Mouse (Mus musculus) C2C12 (cell line): ENCODE measurements around the gene Smg8. TPM values are rescaled to one million over a fixed set of nuclear protein-coding genes. Genes with fewer than 3 reads are reported as not detected.

Source experiments
- H3K27me3 ChIP-seq: one replicate; pipeline ENCODE4 v1.6.1; 2011; ENCODE audit not compliant: control insufficient read depth, insufficient read depth, insufficient read length
- H3K36me3 ChIP-seq: one replicate; pipeline ENCODE4 v1.6.1; 2011; ENCODE audit not compliant: control insufficient read depth, insufficient read depth
- H3K4me3 ChIP-seq: one replicate; pipeline ENCODE4 v1.5.1; 2011; ENCODE audit warnings: mild to moderate bottlenecking, control low read depth; ENCODE audit not compliant: poor library complexity, insufficient read depth, severe bottlenecking
- H3K79me2 ChIP-seq: one replicate; pipeline ENCODE4 v1.6.1; 2011; ENCODE audit not compliant: control insufficient read depth, insufficient read depth
- H3K79me3 ChIP-seq: one replicate; pipeline ENCODE4 v1.6.1; 2011; ENCODE audit warnings: low read depth, control low read depth
- H3ac ChIP-seq: one replicate; pipeline ENCODE3; 2011; ENCODE audit warnings: low read depth; ENCODE audit not compliant: control insufficient read depth, insufficient read length
- CEBPB ChIP-seq: IDR thresholded peaks from one replicate; pipeline ENCODE4 v1.6.1; 2011; ENCODE audit warnings: low read depth, mild to moderate bottlenecking, control low read depth, moderate library complexity
- CTCF ChIP-seq: IDR thresholded peaks from one replicate; pipeline ENCODE4 v1.5.1; 2011; ENCODE audit not compliant: control insufficient read depth, insufficient read depth, insufficient read length
- FOSL1 ChIP-seq: IDR thresholded peaks from one replicate; pipeline ENCODE4 v1.8.0; 2011; ENCODE audit warnings: mild to moderate bottlenecking, low read length; ENCODE audit not compliant: poor library complexity, insufficient read depth, severe bottlenecking
- MAX ChIP-seq: IDR thresholded peaks from one replicate; pipeline ENCODE4 v1.6.1; 2011; ENCODE audit warnings: mild to moderate bottlenecking, control low read depth
- MYOD1 ChIP-seq: IDR thresholded peaks from one replicate; pipeline ENCODE4 v1.6.1; 2011; ENCODE audit warnings: low read depth; ENCODE audit not compliant: control insufficient read depth, insufficient read length
- MYOG ChIP-seq: IDR thresholded peaks from one replicate; pipeline ENCODE4 v1.6.1; 2011; ENCODE audit not compliant: control insufficient read depth, insufficient read length; ENCODE audit errors: extremely low read depth
- USF1 ChIP-seq: IDR thresholded peaks from one replicate; pipeline ENCODE4 v1.6.1; 2011; ENCODE audit warnings: low read depth, mild to moderate bottlenecking, control low read depth, moderate library complexity
- microRNA-seq: library from miRNA; unstranded; fragments of <30 nt; microRNA quantifications from one replicate; pipeline ENCODE4, GENCODE M21; 2019; ENCODE audit warnings: borderline microRNAs expressed
- polyA plus RNA-seq: library from polyadenylated mRNA; unstranded; fragments of >200 nt; fragmentation: generic; extraction: Trizol; gene quantifications from one replicate; pipeline ENCODE4 v1.2.1, GENCODE M21; 2012; ENCODE audit warnings: missing spikeins

The Smg8 gene
- polyA plus RNA-seq, 1 experiment, result 14.4 TPM

DNA sequence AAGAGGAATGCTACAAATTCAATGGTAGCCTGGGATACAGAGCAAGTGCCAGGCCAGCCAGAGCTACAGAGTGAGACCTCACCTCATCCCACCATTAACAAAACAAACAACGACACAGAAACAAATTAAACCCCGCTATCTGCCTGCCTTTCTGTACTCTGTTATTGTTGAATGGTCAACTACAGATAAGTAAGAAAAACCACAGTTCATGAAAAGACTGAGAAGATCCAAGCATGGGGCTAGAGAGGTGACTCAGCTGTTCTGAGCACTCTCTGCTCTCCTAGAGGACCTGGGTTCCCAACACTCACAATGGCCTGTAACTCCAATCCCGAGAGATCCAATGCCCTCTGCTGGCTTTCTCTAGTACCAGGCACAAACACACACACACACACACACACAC is 58.4 kb downstream of the Smg8 start:
- no peaks in the 10 kb centered on the region for H3K36me3 ChIP-seq
- no peaks in the 10 kb centered on the region for H3K27me3 ChIP-seq
- TF ChIP-seq MYOG, result no peak
- no peak for TF ChIP-seq USF1
- TF ChIP-seq FOSL1, result no peak
- TF ChIP-seq MAX, result no peak
- no peak for TF ChIP-seq CTCF
- no peak for TF ChIP-seq MYOD1
- TF ChIP-seq CEBPB, result no peak
- H3K79me3 ChIP-seq, result no peaks in the 10 kb centered on the region
- no peak overlapping the region for H3ac ChIP-seq
- H3K4me3 ChIP-seq, result no peak overlapping the region
- no peaks in the 10 kb centered on the region for H3K79me2 ChIP-seq

Small RNA genes lying within 50 kb of the gene (microRNA-seq; reads per million reads assigned to microRNA genes)
- 366 reads per million, percentile 81 among the genes with 10 or more reads in this experiment for gene Mir301

Other genes starting within 250 kb of the Smg8 start
- 0.14 TPM for gene Ypel2, start 93.1 kb downstream of the Smg8 start, polyA plus RNA-seq
- gene Gdpd1, start 12.7 kb downstream of the Smg8 start, polyA plus RNA-seq, result 7.7 TPM
- 18.8 TPM for gene Prr11, start 21.9 kb upstream of the Smg8 start, polyA plus RNA-seq
- 15.1 TPM for gene Ska2, start 22.5 kb upstream of the Smg8 start, polyA plus RNA-seq
- gene Trim37, start 40.3 kb upstream of the Smg8 start, polyA plus RNA-seq, result 11.2 TPM